Mouse (Mus musculus): ENCODE measurements around the gene Rnf148. TPM values are rescaled to one million over a fixed set of nuclear protein-coding genes. Genes with fewer than 3 reads are reported as not detected.

Gene Rnf148
- polyA plus RNA-seq, 1 experiment from 2014 or later = not detected

Other genes with a start within 250 kb of the Rnf148 start
- not detected in 2 replicates for gene Rnf133, start 4.8 kb downstream of the Rnf148 start, polyA plus RNA-seq (2015; fragmentation: Nextera tagmentation; extraction: Ambion mirVana)
- 5.3 and 7.5 TPM in 2 replicates for gene Cadps2, start 184.3 kb upstream of the Rnf148 start, polyA plus RNA-seq (2015; fragmentation: Nextera tagmentation; extraction: Ambion mirVana)